Mouse (Mus musculus) lung, postnatal 0 days (tissue): ENCODE data around the gene Pgm5. TPM values are rescaled to one million over a fixed set of nuclear protein-coding genes. Genes with fewer than 3 reads are reported as not detected.
"Not testable (repeated sequence)": the region's sequence is repeated elsewhere in the genome, so short reads cannot be mapped to it uniquely, and the experiment has no call there.

ENCODE experiments used
- ATAC-seq: fragments of 200-750 bp; cut with Nextera tagmentation; 2 replicates; pipeline ENCODE4 v1.8.0; 2017; ENCODE audit warnings: moderate library complexity
- DNase-seq: peaks from one replicate; pipeline ENCODE4 v3.0.0-alpha.2; 2016; ENCODE audit warnings: low spot score
- H3K27ac ChIP-seq: fragments of 300-500 bp; sonication (generic); 2 replicates; pipeline ENCODE4 v1.5.1; 2014; ENCODE audit warnings: antibody characterized with exemption, mild to moderate bottlenecking, low read length, mixed read lengths
- H3K27me3 ChIP-seq: fragments of 300-500 bp; sonication (generic); replicated peaks from 2 replicates; pipeline ENCODE4 v1.6.1; 2014; ENCODE audit warnings: low read length, mixed read lengths; ENCODE audit not compliant: insufficient read depth
- H3K36me3 ChIP-seq: fragments of 300-500 bp; sonication (generic); 2 replicates; pipeline ENCODE4 v1.6.1; 2014; ENCODE audit warnings: low read length, mixed read lengths; ENCODE audit not compliant: insufficient read depth
- H3K4me1 ChIP-seq: fragments of 300-500 bp; sonication (generic); 2 replicates; pipeline ENCODE4 v1.6.1; 2014; ENCODE audit warnings: antibody characterized with exemption, low read depth, low read length, mixed read lengths; ENCODE audit not compliant: insufficient read depth
- H3K4me2 ChIP-seq: fragments of 300-500 bp; sonication (generic); replicated peaks from 2 replicates; pipeline ENCODE4 v1.6.1; 2014; ENCODE audit warnings: low read depth, mild to moderate bottlenecking, low read length, moderate library complexity, mixed read lengths
- H3K4me3 ChIP-seq: fragments of 300-500 bp; sonication (generic); 2 replicates; pipeline ENCODE4 v1.5.1; 2014; ENCODE audit warnings: low read depth, low read length
- H3K9ac ChIP-seq: fragments of 300-500 bp; sonication (generic); replicated peaks from 2 replicates; pipeline ENCODE4 v1.6.1; 2014; ENCODE audit warnings: low read depth, mild to moderate bottlenecking
- H3K9me3 ChIP-seq: fragments of 300-500 bp; sonication (generic); 2 replicates; pipeline ENCODE4 v1.6.1; 2016; ENCODE audit warnings: low read length, mixed read lengths
- CTCF ChIP-seq: IDR thresholded peaks from 2 replicates; pipeline ENCODE4 v1.5.1; 2016; ENCODE audit warnings: antibody characterized with exemption, mild to moderate bottlenecking
- EP300 ChIP-seq: IDR thresholded peaks from 2 replicates; pipeline ENCODE4 v1.6.1; 2016; ENCODE audit warnings: antibody characterized with exemption, mild to moderate bottlenecking, control low read depth
- WGBS: fragments of 180-500 bp; shearing (Covaris S2); extraction: QIAGEN DNeasy Blood & Tissue Kit; methylation state at CpG from one replicate; pipeline ENCODE4 v1.1.7; 2014; 5-methylcytosine and 5-hydroxymethylcytosine counted together
- polyA plus RNA-seq: library from polyadenylated mRNA; unstranded; fragments of >200 nt; fragmentation: Nextera tagmentation; extraction: Ambion mirVana; gene quantifications from 2 replicates; pipeline ENCODE4 v1.2.1, GENCODE M21; 2015

Gene Pgm5
- polyA plus RNA-seq, 1 experiment from 2014 or later = 3.4 TPM

- no peak overlapping the region; the same call in 1 of the 2 replicates for H3K4me2 ChIP-seq
- TF ChIP-seq CTCF = no peak
- TF ChIP-seq EP300 = no peak
- no peak for DNase-seq
- H3K36me3 ChIP-seq = no peaks in the 10 kb centered on the region
- ATAC-seq = no peak
- no peak overlapping the region for H3K9ac ChIP-seq
- no peak overlapping the region for H3K27ac ChIP-seq
- peaks cover 11% of the 10 kb centered on the region; the same call in 1 of the 2 replicates for H3K4me1 ChIP-seq
- WGBS = 2% methylated on average over 55 of the region's 57 CpGs
- no peaks in the 10 kb centered on the region for H3K9me3 ChIP-seq
- H3K4me3 ChIP-seq = peak overlapping the region; percentile 10; the same call in 1 of the 2 replicates
- H3K27me3 ChIP-seq = peaks cover 52% of the 10 kb centered on the region
Observed at GRCm38 (mm10) chr19:24897006-24897895, 35.6 kb upstream of the Pgm5 start.

- Histone ChIP-seq H3K27ac (no peak overlapping the region), H3K4me2 (no peak overlapping the region), H3K4me1 (peaks cover 11% of the 10 kb centered on the region; the same call in 1 of the 2 replicates), H3K9ac (no peak overlapping the region), H3K4me3 (no peak overlapping the region), H3K9me3 (no peaks in the 10 kb centered on the region), H3K27me3 (peaks cover 45% of the 10 kb centered on the region), H3K36me3 (no peaks in the 10 kb centered on the region)
- WGBS = 8% methylated on average over 4 of the region's 4 CpGs
- DNase-seq (no peak), ATAC-seq (no peak)
- TF ChIP-seq EP300 = no peak
- no peak for TF ChIP-seq CTCF
Observed at GRCm38 (mm10) chr19:24896536-24896935, 34.9 kb upstream of the Pgm5 start.

GRCm38 (mm10) chr19:24886888-24887287 lies 25.2 kb upstream of the Pgm5 start:
- DNase-seq = no peak
- ATAC-seq = no peak
- H3K9me3 ChIP-seq = no peaks in the 10 kb centered on the region
- H3K36me3 ChIP-seq = no peaks in the 10 kb centered on the region
- no peaks in the 10 kb centered on the region for H3K27me3 ChIP-seq
- no peaks in the 10 kb centered on the region for H3K4me1 ChIP-seq
- WGBS = 67% methylated on average over 3 of the region's 3 CpGs
- TF ChIP-seq CTCF (no peak), EP300 (no peak)
- H3K4me3 ChIP-seq = no peak overlapping the region
- H3K27ac ChIP-seq = no peak overlapping the region
- H3K9ac ChIP-seq = no peak overlapping the region
- no peak overlapping the region for H3K4me2 ChIP-seq

GRCm38 (mm10) chr19:24885504-24885903 lies 23.8 kb upstream of the Pgm5 start:
- Histone ChIP-seq H3K9me3 (no peaks in the 10 kb centered on the region), H3K27ac (no peak overlapping the region), H3K4me3 (no peak overlapping the region), H3K27me3 (no peaks in the 10 kb centered on the region), H3K36me3 (no peaks in the 10 kb centered on the region), H3K9ac (no peak overlapping the region), H3K4me2 (no peak overlapping the region), H3K4me1 (no peaks in the 10 kb centered on the region)
- DNase-seq (peak; percentile 74), ATAC-seq (peak; percentile 44; the same call in 1 of the 2 replicates)
- no peak for TF ChIP-seq EP300
- TF ChIP-seq CTCF = peak; percentile 90
- 4% methylated on average over 5 of the region's 5 CpGs for WGBS

GRCm38 (mm10) chr19:24881237-24881636 lies 19.6 kb upstream of the Pgm5 start:
- Histone ChIP-seq H3K4me2 (no peak overlapping the region), H3K4me1 (no peaks in the 10 kb centered on the region), H3K27me3 (no peaks in the 10 kb centered on the region), H3K36me3 (no peaks in the 10 kb centered on the region), H3K9ac (no peak overlapping the region), H3K4me3 (no peak overlapping the region), H3K27ac (no peak overlapping the region), H3K9me3 (no peaks in the 10 kb centered on the region)
- TF ChIP-seq EP300 (no peak), CTCF (no peak)
- ATAC-seq (peak; percentile 52), DNase-seq (peak; percentile 69)
- 44% methylated on average over 4 of the region's 4 CpGs for WGBS

- H3K4me3 ChIP-seq, H3K4me2 ChIP-seq, H3K27ac ChIP-seq, ATAC-seq, H3K9ac ChIP-seq, H3K9me3 ChIP-seq, H3K27me3 ChIP-seq, DNase-seq, H3K36me3 ChIP-seq, H3K4me1 ChIP-seq: not testable (repeated sequence)
- 63% methylated on average over 23 of the region's 26 CpGs for WGBS
Observed at GRCm38 (mm10) chr19:24875129-24875870, 13.6 kb upstream of the Pgm5 start, which contains the start of gene Gm10053. Gene Gm10053, plus strand, starts transcription at chr19:24875686.
